Mouse (Mus musculus) small intestine, adult 2 months (tissue): Measurements from ENCODE around the gene Fkbpl. TPM values are rescaled to one million over a fixed set of nuclear protein-coding genes. Genes with fewer than 3 reads are reported as not detected.
A peak's percentile ranks its signal among the peaks of the same experiment; 100 is the strongest.

Experiments used
- H3K27ac ChIP-seq: fragments of 200-500 bp; 2 replicates; pipeline ENCODE4 v1.5.1; 2012; ENCODE audit warnings: low read depth, low read length, control low read depth, inconsistent platforms; ENCODE audit not compliant: insufficient read depth
- H3K27me3 ChIP-seq: fragments of 200-500 bp; 2 replicates; pipeline ENCODE4 v1.6.1; 2012; ENCODE audit warnings: mild to moderate bottlenecking, moderate library complexity, low read length, inconsistent platforms; ENCODE audit not compliant: control insufficient read depth, insufficient read depth
- H3K36me3 ChIP-seq: fragments of 200-500 bp; 2 replicates; pipeline ENCODE4 v1.6.1; 2012; ENCODE audit warnings: mild to moderate bottlenecking, low read length, control low read depth, inconsistent platforms; ENCODE audit not compliant: control insufficient read depth, insufficient read depth
- H3K4me1 ChIP-seq: fragments of 200-500 bp; 2 replicates; pipeline ENCODE4 v1.6.1; 2012; ENCODE audit warnings: low read length, inconsistent platforms, mixed read lengths; ENCODE audit not compliant: control insufficient read depth, insufficient read depth, insufficient read length
- H3K4me3 ChIP-seq: fragments of 200-500 bp; 2 replicates; pipeline ENCODE4 v1.5.1; 2012; ENCODE audit warnings: low read depth, mild to moderate bottlenecking, control low read depth, inconsistent platforms, low read length, moderate library complexity
- CTCF ChIP-seq: fragments of 200-500 bp; IDR thresholded peaks from 2 replicates; pipeline ENCODE4 v1.5.1; 2012; ENCODE audit warnings: low read depth, mild to moderate bottlenecking, control low read depth, inconsistent platforms, low read length, moderate library complexity, mixed read lengths; ENCODE audit not compliant: insufficient replicate concordance, insufficient read length; ENCODE audit errors: extremely low read depth
- POLR2A ChIP-seq: fragments of 200-500 bp; IDR thresholded peaks from 2 replicates; pipeline ENCODE4 v1.6.1; 2012; ENCODE audit warnings: low read depth, mild to moderate bottlenecking, control low read depth, inconsistent platforms, low read length, moderate library complexity
- WGBS: fragments of 180-500 bp; shearing (Covaris S2); methylation state at CpG from one replicate; pipeline ENCODE4 v1.1.7; 2018; 5-methylcytosine and 5-hydroxymethylcytosine counted together
- polyA plus RNA-seq: library from polyadenylated mRNA; depleted of rRNA; stranded (reverse); fragments of >200 nt; gene quantifications from 2 replicates; pipeline ENCODE4 v1.2.3, GENCODE M21; 2012; rRNA removed

Fkbpl gene
- polyA plus RNA-seq, 1 experiment, result 2.5 TPM

GRCm38 (mm10) chr17:34683686-34684220 lies 39.2 kb downstream of the Fkbpl start:
- H3K4me1 ChIP-seq, result peaks cover 19% of the 10 kb centered on the region
- no peak for TF ChIP-seq POLR2A
- TF ChIP-seq CTCF, result no peak
- peak overlapping the region; percentile 9; the same call in 1 of the 2 replicates for H3K27ac ChIP-seq
- no peak overlapping the region for H3K4me3 ChIP-seq
- no peaks in the 10 kb centered on the region; the same call in 1 of the 2 replicates for H3K27me3 ChIP-seq
- WGBS, result 62% methylated on average over 10 of the region's 10 CpGs
- H3K36me3 ChIP-seq, result no peaks in the 10 kb centered on the region

DNA sequence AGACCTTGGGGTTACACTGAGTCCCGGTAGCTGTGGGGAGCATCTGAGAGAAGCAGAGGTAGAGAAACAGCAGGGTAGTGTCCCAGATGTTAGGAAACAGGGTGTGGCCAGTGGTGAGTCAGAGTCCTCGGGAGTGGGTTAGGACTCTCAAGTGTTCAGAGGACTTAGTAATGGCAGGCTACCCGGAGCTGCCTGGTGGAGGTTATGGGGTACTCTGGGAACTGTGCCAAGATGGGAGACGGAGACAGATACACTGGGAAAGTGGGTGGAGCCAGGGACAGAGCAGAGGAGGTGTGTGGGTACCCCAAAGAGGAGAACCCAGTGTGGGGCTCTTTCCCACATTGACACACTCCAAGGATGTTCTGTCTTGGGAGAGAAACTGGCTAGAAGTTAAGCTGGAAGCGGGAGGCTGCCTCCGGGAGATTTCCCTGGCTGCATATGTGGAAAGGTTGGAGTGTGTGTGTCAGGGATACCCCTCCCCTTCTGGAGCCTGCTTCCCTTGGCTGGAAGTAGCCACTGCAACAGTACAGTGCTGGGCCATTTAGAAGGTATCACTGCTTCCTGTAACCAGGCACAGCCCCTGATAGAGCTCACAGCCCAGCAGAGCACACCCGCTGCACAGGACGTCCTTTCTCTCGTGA lies 39.8 kb downstream of the Fkbpl start:
- TF ChIP-seq POLR2A (no peak), CTCF (no peak)
- peak overlapping the region; percentile 9; the same call in 1 of the 2 replicates for H3K27ac ChIP-seq
- H3K4me3 ChIP-seq, result no peak overlapping the region
- WGBS, result 44% methylated on average over 9 of the region's 9 CpGs
- H3K4me1 ChIP-seq, result peaks cover 19% of the 10 kb centered on the region
- H3K27me3 ChIP-seq, result no peaks in the 10 kb centered on the region; the same call in 1 of the 2 replicates
- no peaks in the 10 kb centered on the region for H3K36me3 ChIP-seq

- TF ChIP-seq CTCF (no peak), POLR2A (no peak)
- Histone ChIP-seq H3K4me1 (peaks cover 19% of the 10 kb centered on the region), H3K27me3 (no peaks in the 10 kb centered on the region; the same call in 1 of the 2 replicates), H3K27ac (peak overlapping the region; percentile 49), H3K36me3 (no peaks in the 10 kb centered on the region), H3K4me3 (no peak overlapping the region)
- WGBS, result 58% methylated on average over 28 of the region's 28 CpGs
Measured at GRCm38 (mm10) chr17:34685120-34686110, 40.9 kb downstream of the Fkbpl start.

GRCm38 (mm10) chr17:34688889-34689288 lies 44.3 kb downstream of the Fkbpl start:
- Histone ChIP-seq H3K36me3 (no peaks in the 10 kb centered on the region), H3K27ac (no peak overlapping the region), H3K4me3 (no peak overlapping the region), H3K4me1 (peaks cover 11% of the 10 kb centered on the region), H3K27me3 (no peaks in the 10 kb centered on the region; the same call in 1 of the 2 replicates)
- 88% methylated on average over 7 of the region's 7 CpGs for WGBS
- no peak for TF ChIP-seq CTCF
- TF ChIP-seq POLR2A, result no peak

DNA sequence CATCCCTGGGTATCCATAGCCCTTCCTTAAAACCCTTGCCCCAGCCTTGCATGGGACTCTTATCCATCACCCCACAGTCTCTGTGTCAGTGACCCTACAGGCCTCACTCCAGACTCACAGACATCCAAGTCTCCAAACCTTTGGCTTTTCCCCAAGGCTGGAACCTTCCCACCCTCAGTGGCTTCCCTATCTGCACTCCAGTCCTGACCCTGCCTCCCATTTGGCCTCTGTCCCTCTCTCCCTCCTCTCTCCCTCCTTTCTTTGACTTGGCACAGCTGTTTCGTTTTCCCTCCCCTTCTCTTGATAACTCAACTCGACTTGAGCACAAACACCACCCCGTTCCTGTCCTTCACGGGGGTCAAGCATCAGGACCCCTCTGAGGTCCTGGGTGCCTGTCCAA lies 45.9 kb downstream of the Fkbpl start:
- H3K27me3 ChIP-seq, result no peaks in the 10 kb centered on the region
- no peak overlapping the region for H3K4me3 ChIP-seq
- peaks cover 4% of the 10 kb centered on the region for H3K4me1 ChIP-seq
- no peak for TF ChIP-seq CTCF
- 40% methylated on average over 4 of the region's 4 CpGs for WGBS
- H3K36me3 ChIP-seq, result no peaks in the 10 kb centered on the region
- no peak overlapping the region for H3K27ac ChIP-seq

- no peaks in the 10 kb centered on the region for H3K4me1 ChIP-seq
- TF ChIP-seq CTCF (no peak), POLR2A (no peak)
- WGBS, result 74% methylated on average over 7 of the region's 7 CpGs
- H3K27ac ChIP-seq, result no peak overlapping the region
- H3K4me3 ChIP-seq, result no peak overlapping the region
- no peaks in the 10 kb centered on the region for H3K36me3 ChIP-seq
- H3K27me3 ChIP-seq, result no peaks in the 10 kb centered on the region
Measured at GRCm38 (mm10) chr17:34692906-34693305, 48.3 kb downstream of the Fkbpl start.

Other genes starting within 250 kb of the Fkbpl start
- not detected in 2 replicates for gene BC051142, start 245.9 kb upstream of the Fkbpl start, polyA plus RNA-seq
- 19.3 and 61.4 TPM in 2 replicates for gene Btnl4, start 167.4 kb upstream of the Fkbpl start, polyA plus RNA-seq
- 33.4 and 104 TPM in 2 replicates for gene Btnl6, start 127.4 kb upstream of the Fkbpl start, polyA plus RNA-seq
- gene Notch4, start 80.5 kb upstream of the Fkbpl start, polyA plus RNA-seq, result 12.1 and 16.7 TPM in 2 replicates
- 3.5 and 8.1 TPM in 2 replicates for gene Gpsm3, start 55.0 kb upstream of the Fkbpl start, polyA plus RNA-seq
- 16.1 and 32.2 TPM in 2 replicates for gene Pbx2, start 53.5 kb upstream of the Fkbpl start, polyA plus RNA-seq
- 0.90 and 1.7 TPM in 2 replicates for gene Ager, start 46.9 kb upstream of the Fkbpl start, polyA plus RNA-seq
- gene Rnf5, start 41.1 kb upstream of the Fkbpl start, polyA plus RNA-seq, result 66.7 and 147 TPM in 2 replicates
- 210 and 330 TPM in 2 replicates for gene Agpat1, start 40.5 kb upstream of the Fkbpl start, polyA plus RNA-seq
- 1.8 and 2.3 TPM in 2 replicates for gene Egfl8, start 28.8 kb upstream of the Fkbpl start, polyA plus RNA-seq
- 17.3 and 22.0 TPM in 2 replicates for gene Ppt2, start 16.3 kb upstream of the Fkbpl start, polyA plus RNA-seq
- 5.5 and 8.0 TPM in 2 replicates for gene Prrt1, start 15.2 kb upstream of the Fkbpl start, polyA plus RNA-seq
- 26.6 and 48.0 TPM in 2 replicates for gene Atf6b, start 2.4 kb downstream of the Fkbpl start, polyA plus RNA-seq
- 12.1 and 12.5 TPM in 2 replicates for gene Tnxb, start 25.8 kb downstream of the Fkbpl start, polyA plus RNA-seq
- 16.8 and 17.2 TPM in 2 replicates for gene C4b, start 99.1 kb downstream of the Fkbpl start, polyA plus RNA-seq
- gene Cyp21a1, start 159.8 kb downstream of the Fkbpl start, polyA plus RNA-seq, result 0.18 and 0.67 TPM in 2 replicates
- 28.6 and 56.3 TPM in 2 replicates for gene Stk19, start 192.2 kb downstream of the Fkbpl start, polyA plus RNA-seq
- 31.5 and 51.8 TPM in 2 replicates for gene Dxo, start 192.3 kb downstream of the Fkbpl start, polyA plus RNA-seq
- gene Skiv2l, start 205.4 kb downstream of the Fkbpl start, polyA plus RNA-seq, result 48.1 and 79.3 TPM in 2 replicates
- gene Nelfe, start 205.6 kb downstream of the Fkbpl start, polyA plus RNA-seq, result 7.8 and 18.3 TPM in 2 replicates
- gene Cfb, start 217.8 kb downstream of the Fkbpl start, polyA plus RNA-seq, result 22.4 and 71.5 TPM in 2 replicates
- 2.9 and 6.8 TPM in 2 replicates for gene Zbtb12, start 234.7 kb downstream of the Fkbpl start, polyA plus RNA-seq
- not detected in 2 replicates for gene Gm20547, start 237.3 kb downstream of the Fkbpl start, polyA plus RNA-seq